In genomic region chr7:132810368-132810767, GRCm38 (mm10) we compare ENCODE assay signal across 8 mouse cellular contexts. TPM values are rescaled to one million over a fixed set of nuclear protein-coding genes. Genes with fewer than 3 reads are reported as not detected.
A peak's percentile ranks its signal among the peaks of the same experiment; 100 is the strongest.
DNase-seq lines count a peak whose midpoint lies in the region; ATAC-seq and TF ChIP-seq lines count a peak whose summit lies in the region.

No protein-coding gene starts in this region.

- H3K27me3 ChIP-seq in intestine, embryonic 15.5 days (replicated peaks), result no peaks in the 10 kb centered on the region
- no peaks in the 10 kb centered on the region for H3K27me3 ChIP-seq in limb, embryonic 14.5 days (ENCODE audit: control insufficient read depth, insufficient read depth, low read length)
- H3K27me3 ChIP-seq in neural tube, embryonic 12.5 days (replicated peaks), result no peaks in the 10 kb centered on the region

- no peaks in the 10 kb centered on the region for H3K36me3 ChIP-seq in intestine, embryonic 15.5 days
- no peaks in the 10 kb centered on the region for H3K36me3 ChIP-seq in limb, embryonic 14.5 days (ENCODE audit: control insufficient read depth, insufficient read depth, low read length)
- H3K36me3 ChIP-seq in neural tube, embryonic 12.5 days, result no peaks in the 10 kb centered on the region

- H3K27ac ChIP-seq in layer of hippocampus, adult 2 months, result peak overlapping the region; percentile 93
- H3K27ac ChIP-seq in intestine, embryonic 15.5 days, result peak overlapping the region; percentile 49
- H3K27ac ChIP-seq in limb, embryonic 14.5 days (replicated peaks; ENCODE audit: low read depth, low read length), result peak overlapping the region; percentile 58; the same call in 1 of the 2 replicates
- H3K27ac ChIP-seq in neural tube, embryonic 12.5 days, result 0 out of 2 replicates have a peak overlapping the region, but pooled peaks have one; percentile 10

- DNase-seq in layer of hippocampus, adult 2 months (ENCODE audit: low spot score in 2 of 2), result peak in 1 of 2 experiments; percentile 76
- no peak for DNase-seq in layer of hippocampus, adult 9-10 months (ENCODE audit: low spot score)
- DNase-seq in cerebellum, postnatal 14 days, result peak; percentile 61 to 65
- peak; percentile 52 to 68 for DNase-seq in gastrocnemius, postnatal 36 days
- DNase-seq in limb, embryonic 14.5 days (ENCODE audit: low spot score), result peak; percentile 62

- H3K9me3 ChIP-seq in intestine, embryonic 15.5 days, result no peaks in the 10 kb centered on the region
- H3K9me3 ChIP-seq in limb, embryonic 14.5 days (ENCODE audit: control insufficient read depth, low read length), result no peaks in the 10 kb centered on the region
- no peaks in the 10 kb centered on the region for H3K9me3 ChIP-seq in neural tube, embryonic 12.5 days

- ATAC-seq in intestine, embryonic 15.5 days, result no peak
- ATAC-seq in limb, embryonic 14.5 days (ENCODE audit: low FRiP score, low read depth), result peak; percentile 39
- ATAC-seq in neural tube, embryonic 12.5 days (ENCODE audit: low FRiP score, low read depth), result peak; percentile 33; the same call in 1 of the 2 replicates
- no peak for ATAC-seq in granulocyte monocyte progenitor cell, adult 5-6 weeks (replicated peaks; ENCODE audit: poor library complexity, severe bottlenecking)

- peak overlapping the region; percentile 84 for H3K4me3 ChIP-seq in layer of hippocampus, adult 2 months
- no peak overlapping the region for H3K4me3 ChIP-seq in intestine, embryonic 15.5 days (replicated peaks)
- H3K4me3 ChIP-seq in limb, embryonic 14.5 days (replicated peaks; ENCODE audit: low read length), result no peak overlapping the region; the same call in 1 of the 2 replicates
- no peak overlapping the region for H3K4me3 ChIP-seq in neural tube, embryonic 12.5 days

- no peak for TF ChIP-seq CTCF in layer of hippocampus, adult 2 months (conservative IDR thresholded peaks at IDR 0.05)

- peaks cover 60% of the 10 kb centered on the region for H3K4me1 ChIP-seq in intestine, embryonic 15.5 days (replicated peaks)
- H3K4me1 ChIP-seq in limb, embryonic 14.5 days (ENCODE audit: control insufficient read depth, insufficient read depth, low read length), result peaks cover 65% of the 10 kb centered on the region
- H3K4me1 ChIP-seq in neural tube, embryonic 12.5 days, result peaks cover 68% of the 10 kb centered on the region

- intact Hi-C loops in gastrocnemius, postnatal 36 days (cut with DNase I), result loop anchor here (5.0 to 10.0 kb wide), 5 partner anchors 73 to 236 kb away; partner anchors contain the start of gene Oat

- 32% methylated on average over 6 of the region's 6 CpGs for WGBS in intestine, embryonic 15.5 days
- 13% methylated on average over 6 of the region's 6 CpGs for WGBS in limb, embryonic 14.5 days
- WGBS in neural tube, embryonic 12.5 days, result 7% methylated on average over 6 of the region's 6 CpGs

- no peak for TF ChIP-seq POLR2A in limb, embryonic 14.5 days (IDR thresholded peaks at IDR 0.05; ENCODE audit: borderline replicate concordance, extremely low read depth, insufficient read depth, insufficient read length)

- peak overlapping the region; percentile 85 for H3K4me2 ChIP-seq in intestine, embryonic 15.5 days (replicated peaks)
- peak overlapping the region; percentile 90 for H3K4me2 ChIP-seq in limb, embryonic 14.5 days (replicated peaks; ENCODE audit: low read depth, low read length, severe bottlenecking)
- peak overlapping the region; percentile 86 for H3K4me2 ChIP-seq in neural tube, embryonic 12.5 days (replicated peaks)

- H3K9ac ChIP-seq in intestine, embryonic 15.5 days, result peak overlapping the region; percentile 11; the same call in 1 of the 2 replicates
- peak overlapping the region; percentile 16; the same call in 1 of the 2 replicates for H3K9ac ChIP-seq in limb, embryonic 14.5 days (ENCODE audit: low read depth, low read length, severe bottlenecking)
- H3K9ac ChIP-seq in neural tube, embryonic 12.5 days, result no peak overlapping the region

RNA-seq across cellular contexts. Expression of gene Fam53b, which starts 3.3 kb away (rescaled TPM):
- 10 to 100 TPM; 42.3 to 54.8 TPM for total RNA-seq in layer of hippocampus, adult 2 months (2021)
- total RNA-seq in gastrocnemius, postnatal 36 days (2021), result 10 to 100 TPM; 15.0 to 16.1 TPM
- polyA plus RNA-seq in intestine, embryonic 15.5 days (2015; fragmentation: Nextera tagmentation; extraction: Ambion mirVana), result 17.9 and 19.1 TPM in 2 replicates
- 15.1 and 17.3 TPM in 2 replicates for polyA plus RNA-seq in limb, embryonic 14.5 days (2012; rRNA removed)
- polyA plus RNA-seq in limb, embryonic 14.5 days (2014; fragmentation: Nextera tagmentation; extraction: Ambion mirVana), result 20.8 and 25.0 TPM in 2 replicates
- 25.0 and 25.3 TPM in 2 replicates for polyA plus RNA-seq in neural tube, embryonic 12.5 days (2016; fragmentation: Nextera tagmentation; extraction: Ambion mirVana)
- 20.1 and 27.7 TPM in 2 replicates for total RNA-seq in granulocyte monocyte progenitor cell, adult 5-6 weeks (2014; fragmentation: Nextera tagmentation)
- total RNA-seq in granulocyte monocyte progenitor cell, adult 5-6 weeks (2017), result 11.1 and 12.5 TPM in 2 replicates

RNA-seq across cellular contexts. Expression of gene Eef1akmt2, which starts 42.1 kb away (rescaled TPM):
- total RNA-seq in layer of hippocampus, adult 2 months (2021), result 10 to 100 TPM; 35.8 to 38.6 TPM
- 1 to 10 TPM; 5.0 to 6.8 TPM for total RNA-seq in gastrocnemius, postnatal 36 days (2021)
- polyA plus RNA-seq in intestine, embryonic 15.5 days (2015; fragmentation: Nextera tagmentation; extraction: Ambion mirVana), result 60.7 and 64.4 TPM in 2 replicates
- 39.1 and 50.9 TPM in 2 replicates for polyA plus RNA-seq in limb, embryonic 14.5 days (2012; rRNA removed)
- polyA plus RNA-seq in limb, embryonic 14.5 days (2014; fragmentation: Nextera tagmentation; extraction: Ambion mirVana), result 68.6 and 70.2 TPM in 2 replicates
- polyA plus RNA-seq in neural tube, embryonic 12.5 days (2016; fragmentation: Nextera tagmentation; extraction: Ambion mirVana), result 79.1 and 79.6 TPM in 2 replicates
- 22.1 and 26.8 TPM in 2 replicates for total RNA-seq in granulocyte monocyte progenitor cell, adult 5-6 weeks (2014; fragmentation: Nextera tagmentation)
- 51.4 and 61.2 TPM in 2 replicates for total RNA-seq in granulocyte monocyte progenitor cell, adult 5-6 weeks (2017)

RNA-seq across cellular contexts. Expression of gene Abraxas2, which starts 48.7 kb away (rescaled TPM):
- total RNA-seq in layer of hippocampus, adult 2 months (2021), result 10 to 100 TPM; 28.8 to 30.3 TPM
- total RNA-seq in gastrocnemius, postnatal 36 days (2021), result 10 to 100 TPM; 20.5 to 21.3 TPM
- polyA plus RNA-seq in intestine, embryonic 15.5 days (2015; fragmentation: Nextera tagmentation; extraction: Ambion mirVana), result 30.3 and 36.9 TPM in 2 replicates
- polyA plus RNA-seq in limb, embryonic 14.5 days (2012; rRNA removed), result 26.9 and 29.5 TPM in 2 replicates
- 38.1 and 39.2 TPM in 2 replicates for polyA plus RNA-seq in limb, embryonic 14.5 days (2014; fragmentation: Nextera tagmentation; extraction: Ambion mirVana)
- polyA plus RNA-seq in neural tube, embryonic 12.5 days (2016; fragmentation: Nextera tagmentation; extraction: Ambion mirVana), result 36.5 and 41.1 TPM in 2 replicates
- 43.0 and 44.0 TPM in 2 replicates for total RNA-seq in granulocyte monocyte progenitor cell, adult 5-6 weeks (2014; fragmentation: Nextera tagmentation)
- 36.1 and 40.2 TPM in 2 replicates for total RNA-seq in granulocyte monocyte progenitor cell, adult 5-6 weeks (2017)

Comparison
In these comparisons a context has a peak if more than half of its experiments do, and no peak if none do; other contexts are left out.
1. H3K27ac ChIP-seq: peak in every context shown above with its lines; median percentile 93 in layer of hippocampus, adult 2 months; 58 in limb, embryonic 14.5 days; 49 in intestine, embryonic 15.5 days; 10 in neural tube, embryonic 12.5 days.
2. ATAC-seq: peak in limb, embryonic 14.5 days (single experiment) and neural tube, embryonic 12.5 days (single experiment); none in intestine, embryonic 15.5 days (single experiment) and granulocyte monocyte progenitor cell, adult 5-6 weeks (single experiment).
3. Peak in every context shown above with its lines, with median percentiles within 50 percentile points of each other: H3K4me2 ChIP-seq.